Mouse (Mus musculus) ES-E14 (cell line): ENCODE results near the gene Tmem100. TPM values are rescaled to one million over a fixed set of nuclear protein-coding genes. Genes with fewer than 3 reads are reported as not detected.

ENCODE experiments used
- DNase-seq: peaks from one replicate; pipeline ENCODE4 v3.0.0-alpha.2; 2013; ENCODE audit warnings: low read depth, low spot score
- H3K27ac ChIP-seq: 2 replicates; pipeline ENCODE4 v1.5.1; 2012; ENCODE audit warnings: low read depth, mild to moderate bottlenecking, low read length, moderate library complexity, mixed read lengths; ENCODE audit not compliant: poor library complexity, insufficient read depth, severe bottlenecking
- H3K36me3 ChIP-seq: 2 replicates; pipeline ENCODE4 v1.6.1; 2012; ENCODE audit warnings: mild to moderate bottlenecking, low read length, moderate library complexity, mixed read lengths; ENCODE audit not compliant: control insufficient read depth, poor library complexity, insufficient read depth, severe bottlenecking
- H3K4me1 ChIP-seq, 2 experiments: fragments of 150-350 bp in 1 of 2; sonication (generic) in 1 of 2; 2 replicates each; pipeline ENCODE4 v1.6.1; 2012; ENCODE audit warnings: low read length in 2 of 2, mild to moderate bottlenecking in 1 of 2, mixed read lengths in 1 of 2; ENCODE audit not compliant: control insufficient read depth in 2 of 2, insufficient read depth in 2 of 2, poor library complexity in 1 of 2
- H3K4me3 ChIP-seq, 2 experiments: fragments of 150-350 bp in 1 of 2; sonication (generic) in 1 of 2; 2 replicates each; pipeline ENCODE4 v1.5.1; 2012; ENCODE audit warnings: low read length in 2 of 2, low read depth in 1 of 2, mild to moderate bottlenecking in 1 of 2, mixed read lengths in 1 of 2; ENCODE audit not compliant: insufficient read depth in 1 of 2, poor library complexity in 1 of 2, severe bottlenecking in 1 of 2
- H3K9ac ChIP-seq: 2 replicates; pipeline ENCODE4 v1.6.1; 2012; ENCODE audit warnings: low read depth, mild to moderate bottlenecking, low read length, mixed read lengths; ENCODE audit not compliant: poor library complexity, insufficient read depth, severe bottlenecking
- H3K9me3 ChIP-seq: fragments of 150-350 bp; sonication (generic); 2 replicates; pipeline ENCODE4 v1.6.1; 2012; ENCODE audit warnings: low read depth, mild to moderate bottlenecking, low read length; ENCODE audit not compliant: control insufficient read depth, insufficient read depth
- CHD2 ChIP-seq: IDR thresholded peaks from 2 replicates; pipeline ENCODE4 v1.6.1; 2014; ENCODE audit warnings: mild to moderate bottlenecking, low read depth, low read length, inconsistent platforms
- HCFC1 ChIP-seq: IDR thresholded peaks from 2 replicates; pipeline ENCODE4 v1.6.1; 2012; ENCODE audit warnings: low read length, inconsistent platforms, borderline replicate concordance; ENCODE audit not compliant: insufficient read depth
- MAFK ChIP-seq: IDR thresholded peaks from 2 replicates; pipeline ENCODE4 v1.6.1; 2014; ENCODE audit warnings: mild to moderate bottlenecking, low read depth, low read length, inconsistent platforms; ENCODE audit not compliant: insufficient read depth
- ZC3H11A ChIP-seq: IDR thresholded peaks from 2 replicates; pipeline ENCODE4 v1.6.1; 2012; ENCODE audit warnings: low read depth, mild to moderate bottlenecking, inconsistent platforms, low read length, borderline replicate concordance
- ZNF384 ChIP-seq: IDR thresholded peaks from 2 replicates; pipeline ENCODE4 v1.6.1; 2012; ENCODE audit warnings: low read depth, low read length, inconsistent platforms
- in situ Hi-C, 2 experiments: fragments of 600-800 bp; cut with MboI; formaldehyde crosslinking; loops; one replicate each; pipeline ENCODE4 v1.15.1; 2025; ENCODE audit warnings: low sequenced_read_pairs in 2 of 2, inconsistent platforms in 1 of 2; ENCODE audit not compliant: unreplicated experiment in 2 of 2
- total RNA-seq: library from RNA; depleted of rRNA; stranded (reverse); fragments of 300-350 nt; gene quantifications from 2 replicates; pipeline ENCODE4 v1.2.3, GENCODE M21; 2012

Gene Tmem100
- total RNA-seq, 1 experiment, result 0.18 TPM

GRCm38 (mm10) chr11:89996406-89996805 is 33.7 kb upstream of the Tmem100 start:
- no peak overlapping the region for H3K9ac ChIP-seq
- H3K36me3 ChIP-seq, result no peaks in the 10 kb centered on the region
- in situ Hi-C loops, result loop anchor here in 1 of 2 experiments (25.0 kb wide), 1 partner anchor 166 kb away; no protein-coding TSS in a partner anchor
- no peak for TF ChIP-seq MAFK
- no peak for TF ChIP-seq CHD2
- no peak for TF ChIP-seq ZC3H11A
- TF ChIP-seq HCFC1, result no peak
- no peak for TF ChIP-seq ZNF384
- no peaks in the 10 kb centered on the region for H3K9me3 ChIP-seq
- H3K4me3 ChIP-seq, result no peak overlapping the region
- H3K27ac ChIP-seq, result no peak overlapping the region
- H3K4me1 ChIP-seq, result 0 out of 4 replicates have a peak, but pooled peaks cover 0 to 2% of the 10 kb centered on the region in 2 experiments
- no peak for DNase-seq

- H3K4me3 ChIP-seq, result no peak overlapping the region
- no peak overlapping the region for H3K9ac ChIP-seq
- in situ Hi-C loops, result loop anchor here in 1 of 2 experiments (25.0 kb wide), 1 partner anchor 165 kb away; no protein-coding TSS in a partner anchor
- no peaks in the 10 kb centered on the region for H3K36me3 ChIP-seq
- DNase-seq, result no peak
- peaks cover under 1 to 2% of the 10 kb centered on the region in 2 experiments; a peak in 1 of 4 replicates for H3K4me1 ChIP-seq
- H3K9me3 ChIP-seq, result no peaks in the 10 kb centered on the region
- no peak overlapping the region for H3K27ac ChIP-seq
- no peak for TF ChIP-seq CHD2
Observed at GRCm38 (mm10) chr11:89996856-89997255, 33.3 kb upstream of the Tmem100 start.

GRCm38 (mm10) chr11:89998996-89999770 is 31.0 kb upstream of the Tmem100 start:
- DNase-seq, result no peak
- Histone ChIP-seq H3K36me3 (no peaks in the 10 kb centered on the region), H3K4me3 (no peak overlapping the region), H3K27ac (no peak overlapping the region), H3K9ac (no peak overlapping the region), H3K4me1 (peaks cover 2% of the 10 kb centered on the region in 2 experiments; a peak in 1 of 4 replicates), H3K9me3 (no peaks in the 10 kb centered on the region)
- in situ Hi-C loops, result loop anchor here in 1 of 2 experiments (25.0 kb wide), 1 partner anchor 163 kb away; no protein-coding TSS in a partner anchor
- TF ChIP-seq ZNF384 (no peak), ZC3H11A (no peak), CHD2 (no peak), HCFC1 (no peak), MAFK (no peak)

GRCm38 (mm10) chr11:90000666-90001065 is 29.5 kb upstream of the Tmem100 start:
- Histone ChIP-seq H3K4me3 (no peak overlapping the region), H3K9me3 (no peaks in the 10 kb centered on the region), H3K27ac (no peak overlapping the region), H3K36me3 (no peaks in the 10 kb centered on the region), H3K9ac (no peak overlapping the region), H3K4me1 (peaks cover 2% of the 10 kb centered on the region in 2 experiments; a peak in 1 of 4 replicates)
- no peak for TF ChIP-seq ZC3H11A
- TF ChIP-seq HCFC1, result no peak
- no peak for TF ChIP-seq CHD2
- TF ChIP-seq ZNF384, result no peak
- TF ChIP-seq MAFK, result no peak
- in situ Hi-C loops, result no loop called here
- DNase-seq, result no peak
